Mouse (Mus musculus): ENCODE results near the gene Wdr73. TPM values are rescaled to one million over a fixed set of nuclear protein-coding genes. Genes with fewer than 3 reads are reported as not detected.

The Wdr73 gene
- total RNA-seq, 2 experiments from 2014 or later = 27.5 to 29.9 TPM

DNA sequence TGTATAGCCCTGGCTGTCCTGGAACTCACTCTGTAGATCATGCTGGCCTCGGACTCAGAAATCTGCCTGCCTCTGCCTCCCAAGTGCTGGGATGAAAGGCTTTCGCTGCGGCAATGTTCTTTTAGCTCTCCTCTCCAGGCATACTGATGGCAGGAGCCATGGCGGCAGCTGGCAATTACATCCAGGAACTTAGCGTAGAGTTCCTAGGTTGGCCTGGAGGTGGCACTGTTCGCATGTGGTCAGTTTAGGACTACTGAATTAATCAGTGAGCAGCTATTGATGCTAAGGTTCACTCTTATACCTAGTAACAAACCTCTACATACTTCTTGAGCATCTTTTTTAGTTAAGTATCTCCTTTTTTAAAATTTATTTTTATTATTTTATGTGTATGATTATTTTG is 43.9 kb downstream of the Wdr73 start:
- DNase-seq (ENCODE audit: low spot score in 2 of 2) = peak; percentile 74 to 80

GRCm38 (mm10) chr7:80855316-80855715 is 45.8 kb downstream of the Wdr73 start:
- DNase-seq (ENCODE audit: low spot score in 2 of 2) = no peak

- DNase-seq (ENCODE audit: low spot score in 2 of 2) = no peak
Observed at GRCm38 (mm10) chr7:80853218-80853617, 47.9 kb downstream of the Wdr73 start.

DNA sequence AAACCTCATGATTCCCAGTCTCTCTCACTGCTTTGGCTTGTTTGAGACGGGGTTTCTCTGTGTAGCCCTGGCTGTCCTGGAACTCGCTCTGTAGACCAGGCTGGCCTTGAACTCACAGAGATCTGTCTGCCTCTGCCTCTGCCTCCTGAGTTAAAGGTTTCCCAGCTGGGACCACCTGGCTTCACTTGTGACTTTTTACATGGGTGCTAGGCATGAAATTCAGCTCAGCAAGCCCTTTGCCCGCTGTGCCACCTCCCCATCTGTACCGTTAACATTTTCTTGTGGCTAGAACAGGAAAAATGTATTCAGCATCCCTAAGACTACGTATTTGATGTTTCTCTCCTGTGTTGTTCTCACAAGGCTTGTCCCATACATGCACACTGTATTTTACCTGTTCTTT is 50.5 kb downstream of the Wdr73 start:
- no peak for DNase-seq (ENCODE audit: low spot score in 2 of 2)

DNA sequence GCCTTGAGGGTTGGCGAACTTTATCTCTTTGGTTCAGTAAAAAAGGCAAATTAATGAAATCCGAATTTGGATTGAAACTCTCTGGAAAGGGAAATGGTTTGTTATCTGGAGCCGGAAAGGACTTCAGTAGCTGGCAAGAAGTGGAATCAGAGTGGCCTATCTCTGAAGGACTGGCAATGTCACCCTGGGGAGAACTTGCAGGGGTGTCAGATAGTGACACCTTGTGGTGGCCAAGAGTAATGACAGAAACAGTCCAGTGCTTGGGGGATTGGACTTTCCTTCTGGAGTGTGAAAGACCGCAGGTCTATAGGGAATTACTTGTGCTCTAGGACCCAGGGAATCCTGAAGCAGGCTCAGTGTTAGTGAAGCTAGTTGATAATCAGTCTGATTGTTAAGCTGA is 51.4 kb downstream of the Wdr73 start:
- DNase-seq (ENCODE audit: low spot score in 2 of 2) = peak; percentile 36 to 44

DNA sequence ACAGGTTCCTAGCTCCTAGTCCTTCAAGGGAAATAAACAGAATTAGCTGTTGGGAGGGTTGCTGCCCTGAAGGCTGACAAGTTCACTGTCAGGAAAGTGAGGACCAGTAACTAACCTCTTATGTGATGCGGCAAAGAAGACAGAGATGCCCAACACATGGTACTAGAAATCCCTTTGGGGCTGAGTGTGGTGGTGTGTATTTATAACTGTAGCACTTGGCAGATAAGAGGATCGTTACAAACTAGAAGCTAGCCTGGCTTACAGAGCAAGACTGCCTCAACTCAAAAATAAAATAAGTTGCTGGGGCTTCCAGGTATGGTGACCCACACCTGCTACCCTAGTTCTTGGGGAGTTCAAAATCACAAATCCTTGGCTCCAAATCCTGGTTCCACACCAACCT is 51.8 kb downstream of the Wdr73 start:
- no peak for DNase-seq (ENCODE audit: low spot score in 2 of 2)

- no peak for DNase-seq (ENCODE audit: low spot score in 2 of 2)
Observed at GRCm38 (mm10) chr7:80846709-80847108, 54.4 kb downstream of the Wdr73 start.

DNA sequence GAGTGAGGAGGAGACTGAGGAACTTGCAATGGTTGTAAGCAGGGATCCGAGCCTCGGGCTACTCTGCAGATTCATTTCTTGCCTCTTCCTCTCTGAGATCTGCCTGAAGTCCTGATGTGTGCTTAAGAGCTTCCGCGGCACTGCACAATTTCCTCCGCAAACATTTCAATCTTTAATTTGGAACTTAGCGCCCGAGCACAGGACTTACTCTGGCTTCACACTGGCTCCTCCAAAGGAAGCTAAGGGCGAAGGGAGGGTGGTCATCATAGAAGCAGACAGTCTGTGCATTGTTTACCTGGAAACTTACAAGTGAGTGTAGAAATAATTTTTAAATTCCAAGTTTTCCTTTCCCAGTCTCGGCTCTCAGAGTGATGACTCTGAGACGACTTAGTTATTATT is 54.8 kb downstream of the Wdr73 start:
- DNase-seq (ENCODE audit: low spot score in 2 of 2) = no peak

DNA sequence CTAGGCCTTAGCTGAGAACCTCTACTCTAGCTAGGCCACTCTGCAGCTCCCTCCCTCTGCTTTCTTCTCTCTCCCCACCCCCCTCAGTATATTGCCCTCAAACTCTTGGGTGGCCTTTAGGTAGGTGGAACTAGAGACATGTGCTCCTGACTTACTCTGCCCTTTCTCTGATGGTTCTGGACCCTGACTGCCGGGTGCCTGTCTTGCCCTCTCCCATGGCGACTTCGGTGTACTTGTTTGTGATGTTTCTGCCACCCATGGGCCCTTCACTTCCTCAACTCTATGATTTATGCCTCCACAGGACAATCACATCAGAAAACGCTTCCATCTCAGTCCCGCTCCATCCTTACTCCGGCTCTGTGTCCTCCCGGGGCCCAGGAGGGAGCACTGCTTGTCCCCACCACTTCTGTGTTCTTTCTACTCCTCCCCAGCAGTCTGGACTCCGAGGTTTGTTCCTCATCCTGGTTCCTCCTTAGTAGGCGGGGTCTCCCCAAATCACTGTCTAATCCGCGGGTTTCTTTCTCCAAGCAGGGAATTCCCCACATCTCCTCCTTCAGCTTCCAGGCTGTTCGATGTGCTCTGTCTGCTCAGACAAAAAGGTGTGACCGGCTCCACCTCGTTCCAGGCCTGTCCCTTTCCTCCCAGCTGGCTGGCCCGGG is 55.3 kb downstream of the Wdr73 start:
- DNase-seq (ENCODE audit: low spot score in 2 of 2) = no peak

- no peak for DNase-seq (ENCODE audit: low spot score in 2 of 2)
Observed at GRCm38 (mm10) chr7:80844691-80845090, 56.4 kb downstream of the Wdr73 start.

DNA sequence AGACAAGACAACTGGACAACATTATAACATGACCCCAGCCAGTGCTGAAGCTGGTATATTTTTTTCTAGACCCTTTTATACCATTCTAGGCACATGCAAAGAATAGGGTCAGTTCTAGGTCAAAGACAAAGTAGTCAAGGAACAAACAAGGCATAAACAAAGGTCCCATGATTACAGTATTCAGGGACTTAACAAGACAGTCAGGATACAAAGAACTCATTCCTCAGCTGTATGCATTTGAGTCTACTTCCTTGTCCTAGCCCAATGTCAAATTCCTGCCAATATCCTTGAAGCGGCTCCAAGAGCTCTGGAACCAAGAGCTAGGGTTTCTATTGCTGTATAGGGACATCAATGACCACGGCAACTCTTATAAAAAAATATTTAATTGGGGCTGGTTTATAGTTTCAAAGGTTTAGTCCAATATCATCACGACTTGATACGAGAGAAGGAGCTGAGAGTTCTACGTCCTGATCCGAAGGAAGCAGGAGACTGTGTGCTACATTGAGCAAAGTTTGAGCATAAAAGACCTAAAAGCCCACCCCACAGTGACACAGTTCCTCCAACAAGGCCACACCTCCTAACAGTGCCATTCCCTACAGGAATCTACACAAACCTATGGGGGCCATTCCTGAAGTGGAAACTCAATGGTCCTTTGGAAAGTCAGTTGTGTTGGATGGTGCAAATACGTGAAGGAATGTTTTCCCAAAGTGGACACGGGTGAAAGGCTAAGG is 57.0 kb downstream of the Wdr73 start:
- DNase-seq (ENCODE audit: low spot score in 2 of 2) = no peak

GRCm38 (mm10) chr7:80843176-80843575 is 57.9 kb downstream of the Wdr73 start:
- no peak for DNase-seq (ENCODE audit: low spot score in 2 of 2)

- no peak for DNase-seq (ENCODE audit: low spot score in 2 of 2)
Observed at GRCm38 (mm10) chr7:80842132-80842531, 58.9 kb downstream of the Wdr73 start.

- DNase-seq (ENCODE audit: low spot score in 2 of 2) = peak; percentile 44 to 52
Observed at GRCm38 (mm10) chr7:80840937-80841336, 60.1 kb downstream of the Wdr73 start.

Other genes with a start within 250 kb of the Wdr73 start
- 10 to 100 TPM; 14.4 to 14.5 TPM for gene Crtc3, start 212.4 kb downstream of the Wdr73 start, total RNA-seq (2021)
- 10 to 100 TPM; 22.6 to 23.3 TPM for gene Iqgap1, start 75.3 kb downstream of the Wdr73 start, total RNA-seq (2021)
- gene Zscan2, start 40.3 kb downstream of the Wdr73 start, total RNA-seq (2021) = 10 to 100 TPM; 15.9 to 17.0 TPM
- 1 to 10 TPM; 5.3 to 6.0 TPM for gene Nmb, start 3.8 kb upstream of the Wdr73 start, total RNA-seq (2021)
- 10 to 100 TPM; 46.4 to 51.0 TPM for gene Sec11a, start 46.5 kb upstream of the Wdr73 start, total RNA-seq (2021)
- 10 to 100 TPM; 19.3 to 20.0 TPM for gene Zfp592, start 92.4 kb upstream of the Wdr73 start, total RNA-seq (2021)
- gene Alpk3, start 156.3 kb upstream of the Wdr73 start, total RNA-seq (2021) = under 1 TPM; 0.23 to 0.30 TPM
- gene Slc28a1, start 213.5 kb upstream of the Wdr73 start, total RNA-seq (2021) = under 1 TPM; 0.16 to 0.30 TPM